Mouse (Mus musculus): ENCODE data around the gene Capn9.

Capn9 gene

GRCm38 (mm10) chr8:124634411-124635246 lies 58.7 kb downstream of the Capn9 start:
- DNase-seq (ENCODE audit: low read depth in 1 of 2, low spot score in 2 of 2): no peak

- no peak for DNase-seq (ENCODE audit: low read depth in 1 of 2, low spot score in 2 of 2)
These were observed 59.3 kb downstream of the Capn9 start for GRCm38 (mm10) chr8:124635247-124635502.

- DNase-seq (ENCODE audit: low read depth in 1 of 2, low spot score in 2 of 2): no peak
These were observed 65.7 kb downstream of the Capn9 start for GRCm38 (mm10) chr8:124641599-124641998.

- DNase-seq (ENCODE audit: low read depth in 1 of 2, low spot score in 2 of 2): no peak
These were observed 67.8 kb downstream of the Capn9 start for GRCm38 (mm10) chr8:124643540-124644339.

GRCm38 (mm10) chr8:124648311-124648710 lies 72.4 kb downstream of the Capn9 start:
- no peak for DNase-seq (ENCODE audit: low read depth in 1 of 2, low spot score in 2 of 2)

- no peak for DNase-seq (ENCODE audit: low read depth in 1 of 2, low spot score in 2 of 2)
These were observed 75.9 kb downstream of the Capn9 start for GRCm38 (mm10) chr8:124651776-124652175.

- DNase-seq (ENCODE audit: low read depth in 1 of 2, low spot score in 2 of 2): no peak
These were observed 76.6 kb downstream of the Capn9 start for GRCm38 (mm10) chr8:124652546-124652945.

GRCm38 (mm10) chr8:124653568-124654475 lies 77.9 kb downstream of the Capn9 start:
- no peak for DNase-seq (ENCODE audit: low read depth in 1 of 2, low spot score in 2 of 2)

GRCm38 (mm10) chr8:124657961-124658360 lies 82.0 kb downstream of the Capn9 start:
- no peak for DNase-seq (ENCODE audit: low read depth in 1 of 2, low spot score in 2 of 2)

GRCm38 (mm10) chr8:124658415-124658814 lies 82.5 kb downstream of the Capn9 start:
- DNase-seq (ENCODE audit: low read depth in 1 of 2, low spot score in 2 of 2): no peak

- no peak for DNase-seq (ENCODE audit: low read depth in 1 of 2, low spot score in 2 of 2)
These were observed 85.9 kb downstream of the Capn9 start for GRCm38 (mm10) chr8:124661781-124662180.

GRCm38 (mm10) chr8:124662446-124663111 lies 86.7 kb downstream of the Capn9 start:
- DNase-seq (ENCODE audit: low read depth in 1 of 2, low spot score in 2 of 2): no peak

GRCm38 (mm10) chr8:124663112-124663873 lies 87.4 kb downstream of the Capn9 start, which contains the start of gene 2310022B05Rik:
Gene 2310022B05Rik (minus strand): TSS chr8:124663369.
- peak; percentile 48 to 59 for DNase-seq (ENCODE audit: low read depth in 1 of 2, low spot score in 2 of 2)

GRCm38 (mm10) chr8:124663874-124664230 lies 87.9 kb downstream of the Capn9 start:
- no peak for DNase-seq (ENCODE audit: low read depth in 1 of 2, low spot score in 2 of 2)

- DNase-seq (ENCODE audit: low read depth in 1 of 2, low spot score in 2 of 2): no peak
These were observed 88.5 kb downstream of the Capn9 start for GRCm38 (mm10) chr8:124664414-124664813.
